Mouse (Mus musculus) intestine, embryonic 14.5 days (tissue): ENCODE results near the gene Mark2. TPM values are rescaled to one million over a fixed set of nuclear protein-coding genes. Genes with fewer than 3 reads are reported as not detected.

Experiments
- ATAC-seq: fragments of 200-750 bp; cut with Nextera tagmentation; replicated peaks from 2 replicates; pipeline ENCODE4 v1.8.0; 2017; ENCODE audit warnings: low read depth, moderate number of reproducible peaks, moderate TSS enrichment, moderate library complexity; ENCODE audit not compliant: low FRiP score, low TSS enrichment
- DNase-seq: peaks from one replicate; pipeline ENCODE4 v3.0.0-alpha.2; 2018; ENCODE audit warnings: low spot score
- H3K27ac ChIP-seq: fragments of 300-500 bp; sonication (generic); 2 replicates; pipeline ENCODE4 v1.5.1; 2014; ENCODE audit warnings: low read depth, mild to moderate bottlenecking, control low read depth
- H3K27me3 ChIP-seq: fragments of 300-500 bp; sonication (generic); replicated peaks from 2 replicates; pipeline ENCODE4 v1.6.1; 2014; ENCODE audit warnings: low read length, control low read depth; ENCODE audit not compliant: control insufficient read depth, insufficient read depth
- H3K36me3 ChIP-seq: fragments of 300-500 bp; sonication (generic); 2 replicates; pipeline ENCODE4 v1.6.1; 2014; ENCODE audit warnings: low read length, control low read depth; ENCODE audit not compliant: control insufficient read depth, insufficient read depth
- H3K4me1 ChIP-seq: fragments of 300-500 bp; sonication (generic); replicated peaks from 2 replicates; pipeline ENCODE4 v1.6.1; 2014; ENCODE audit warnings: low read length, control low read depth, mixed read lengths; ENCODE audit not compliant: control insufficient read depth, insufficient read depth
- H3K4me2 ChIP-seq: fragments of 300-500 bp; sonication (generic); 2 replicates; pipeline ENCODE4 v1.6.1; 2014; ENCODE audit warnings: low read length
- H3K4me3 ChIP-seq: fragments of 300-500 bp; sonication (generic); 2 replicates; pipeline ENCODE4 v1.5.1; 2014; ENCODE audit warnings: low read depth, low read length, control low read depth, mixed read lengths
- H3K9ac ChIP-seq: fragments of 300-500 bp; sonication (generic); 2 replicates; pipeline ENCODE4 v1.6.1; 2014; ENCODE audit warnings: mild to moderate bottlenecking, low read length
- H3K9me3 ChIP-seq: fragments of 300-500 bp; sonication (generic); 2 replicates; pipeline ENCODE4 v1.6.1; 2016; ENCODE audit warnings: low read length, control low read depth; ENCODE audit not compliant: control insufficient read depth
- WGBS: fragments of 180-500 bp; shearing (Covaris S2); extraction: QIAGEN DNeasy Blood & Tissue Kit; methylation state at CpG from one replicate; pipeline ENCODE4 v1.1.7; 2014; 5-methylcytosine and 5-hydroxymethylcytosine counted together
- polyA plus RNA-seq: library from polyadenylated mRNA; unstranded; fragments of >200 nt; fragmentation: Nextera tagmentation; extraction: Ambion mirVana; gene quantifications from 2 replicates; pipeline ENCODE4 v1.2.1, GENCODE M21; 2014

Gene Mark2
- polyA plus RNA-seq, 1 experiment from 2014 or later = 54.0 TPM

- 65% methylated on average over 10 of the region's 11 CpGs for WGBS
These were observed 36.0 kb downstream of the Mark2 start for GRCm38 (mm10) chr19:7305380-7306310.

GRCm38 (mm10) chr19:7304801-7305200 lies 36.9 kb downstream of the Mark2 start:
- 55% methylated on average over 2 of the region's 2 CpGs for WGBS
- DNase-seq (no peak), ATAC-seq (no peak)
- Histone ChIP-seq H3K27ac (no peak overlapping the region), H3K36me3 (0 out of 2 replicates have a peak, but pooled peaks cover 2% of the 10 kb centered on the region), H3K4me2 (no peak overlapping the region), H3K27me3 (no peaks in the 10 kb centered on the region), H3K4me3 (no peak overlapping the region), H3K4me1 (peaks cover 36% of the 10 kb centered on the region), H3K9me3 (no peaks in the 10 kb centered on the region), H3K9ac (no peak overlapping the region)

More at GRCm38 (mm10) chr19:7305380-7306310, 36.0 kb downstream of the Mark2 start:
- Histone ChIP-seq H3K9ac (no peak overlapping the region), H3K4me3 (no peak overlapping the region), H3K4me1 (peaks cover 38% of the 10 kb centered on the region), H3K36me3 (no peaks in the 10 kb centered on the region), H3K9me3 (no peaks in the 10 kb centered on the region), H3K4me2 (no peak overlapping the region), H3K27me3 (no peaks in the 10 kb centered on the region), H3K27ac (no peak overlapping the region)
- no peak for ATAC-seq
- DNase-seq = no peak

DNA sequence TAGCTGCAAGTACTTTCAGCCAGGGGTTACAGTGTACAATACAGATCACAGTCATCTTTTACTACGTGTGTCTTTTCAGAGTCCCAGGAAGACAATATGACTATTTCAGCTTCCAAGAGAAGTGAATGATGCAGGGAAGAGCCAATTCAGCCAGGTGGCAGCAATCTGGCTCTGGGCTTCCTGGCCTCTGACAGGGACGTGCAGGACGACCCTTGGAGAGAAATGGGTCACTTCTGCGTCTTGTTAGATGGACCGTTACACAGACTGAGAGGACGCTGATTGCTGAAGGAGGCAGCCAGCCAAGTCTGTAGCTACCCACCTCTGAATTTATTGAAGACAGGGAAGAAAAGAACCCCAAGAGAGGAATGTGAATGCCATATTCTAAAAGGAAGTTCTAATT lies 37.9 kb downstream of the Mark2 start:
- 0 out of 2 replicates have a peak, but pooled peaks cover 2% of the 10 kb centered on the region for H3K36me3 ChIP-seq
- no peak overlapping the region for H3K4me2 ChIP-seq
- peaks cover 27% of the 10 kb centered on the region for H3K4me1 ChIP-seq
- no peak for ATAC-seq
- H3K9ac ChIP-seq = no peak overlapping the region
- no peak overlapping the region for H3K4me3 ChIP-seq
- no peaks in the 10 kb centered on the region for H3K9me3 ChIP-seq
- WGBS = 64% methylated on average over 6 of the region's 6 CpGs
- H3K27me3 ChIP-seq = no peaks in the 10 kb centered on the region
- DNase-seq = no peak
- H3K27ac ChIP-seq = no peak overlapping the region

DNA sequence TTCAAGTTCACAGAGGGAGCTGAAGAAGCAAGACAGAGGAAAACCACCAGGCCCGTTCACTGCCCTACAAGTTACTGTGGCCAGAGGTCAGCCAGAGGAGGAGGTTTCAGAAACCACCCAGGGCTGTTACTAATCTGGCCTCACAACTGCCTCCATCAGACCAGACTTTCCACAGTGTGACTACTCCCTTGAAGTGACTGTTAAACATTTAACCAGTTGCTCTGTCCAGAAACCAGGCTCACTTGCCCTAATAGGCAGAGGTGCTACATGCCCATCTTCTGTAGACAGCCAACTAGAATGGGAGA lies 39.2 kb downstream of the Mark2 start:
- Histone ChIP-seq H3K4me2 (no peak overlapping the region), H3K9ac (no peak overlapping the region), H3K27ac (0 out of 2 replicates have a peak overlapping the region, but pooled peaks have one; percentile 3), H3K9me3 (no peaks in the 10 kb centered on the region), H3K36me3 (0 out of 2 replicates have a peak, but pooled peaks cover 2% of the 10 kb centered on the region), H3K27me3 (no peaks in the 10 kb centered on the region), H3K4me1 (peaks cover 20% of the 10 kb centered on the region), H3K4me3 (no peak overlapping the region)
- WGBS = 75% methylated on average over 1 of the region's 1 CpGs
- DNase-seq (no peak), ATAC-seq (no peak)

GRCm38 (mm10) chr19:7301647-7302492 lies 39.8 kb downstream of the Mark2 start:
- WGBS = 64% methylated on average over 7 of the region's 7 CpGs
- H3K9me3 ChIP-seq = no peaks in the 10 kb centered on the region
- no peak overlapping the region for H3K4me3 ChIP-seq
- H3K27me3 ChIP-seq = no peaks in the 10 kb centered on the region
- peaks cover 20% of the 10 kb centered on the region for H3K4me1 ChIP-seq
- no peak for DNase-seq
- H3K36me3 ChIP-seq = 0 out of 2 replicates have a peak, but pooled peaks cover 2% of the 10 kb centered on the region
- H3K4me2 ChIP-seq = no peak overlapping the region
- no peak overlapping the region for H3K9ac ChIP-seq
- 0 out of 2 replicates have a peak overlapping the region, but pooled peaks have one; percentile 3 for H3K27ac ChIP-seq
- no peak for ATAC-seq

GRCm38 (mm10) chr19:7300078-7300477 lies 41.6 kb downstream of the Mark2 start:
- DNase-seq (no peak), ATAC-seq (no peak)
- Histone ChIP-seq H3K4me2 (no peak overlapping the region), H3K36me3 (0 out of 2 replicates have a peak, but pooled peaks cover 2% of the 10 kb centered on the region), H3K27me3 (no peaks in the 10 kb centered on the region), H3K4me3 (no peak overlapping the region), H3K9me3 (no peaks in the 10 kb centered on the region), H3K27ac (no peak overlapping the region), H3K4me1 (peaks cover 21% of the 10 kb centered on the region), H3K9ac (no peak overlapping the region)
- 94% methylated on average over 1 of the region's 1 CpGs for WGBS

DNA sequence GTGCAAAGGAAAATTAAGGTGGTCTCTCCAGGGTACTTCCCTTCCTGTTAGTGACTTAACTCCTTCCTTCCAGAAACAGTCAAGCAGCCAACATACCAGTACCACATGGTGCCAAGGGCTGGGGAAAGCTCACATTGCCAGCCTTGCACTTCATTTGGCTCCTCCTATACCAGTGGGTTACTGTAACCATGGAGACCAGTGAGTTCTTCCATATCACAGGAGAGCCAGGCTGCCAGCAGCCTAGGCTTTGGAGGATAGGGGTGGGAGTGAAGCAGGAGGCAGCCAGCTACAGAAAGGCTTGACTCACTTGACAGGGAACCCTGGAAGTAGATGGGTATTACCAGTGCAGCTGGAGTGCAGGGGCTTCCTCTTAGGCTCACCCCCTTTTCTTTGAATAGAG lies 42.6 kb downstream of the Mark2 start:
- no peak for DNase-seq
- H3K27me3 ChIP-seq = no peaks in the 10 kb centered on the region
- no peak overlapping the region for H3K27ac ChIP-seq
- no peak overlapping the region for H3K4me3 ChIP-seq
- H3K4me1 ChIP-seq = peaks cover 25% of the 10 kb centered on the region
- H3K36me3 ChIP-seq = 0 out of 2 replicates have a peak, but pooled peaks cover 2% of the 10 kb centered on the region
- H3K9ac ChIP-seq = no peak overlapping the region
- no peaks in the 10 kb centered on the region for H3K9me3 ChIP-seq
- no peak for ATAC-seq
- H3K4me2 ChIP-seq = no peak overlapping the region

DNA sequence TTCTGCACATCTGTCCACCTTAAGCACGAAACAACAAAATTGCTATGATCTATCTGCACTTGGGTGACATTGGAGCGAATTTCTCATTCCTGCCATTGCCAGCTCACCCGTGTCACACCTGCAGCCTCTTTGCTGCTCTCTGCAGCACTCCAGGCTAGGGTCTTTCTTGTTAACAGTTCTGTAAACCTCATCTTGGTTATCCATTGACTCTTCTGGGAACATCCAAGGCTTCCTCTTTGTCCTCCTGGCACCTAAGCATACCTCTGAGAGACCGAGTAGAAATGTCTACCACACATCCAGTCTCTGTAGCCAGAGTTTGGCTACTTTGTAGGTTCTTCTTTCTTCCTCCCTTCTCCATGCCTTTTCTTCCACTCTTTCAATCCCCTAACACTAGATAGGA lies 45.7 kb downstream of the Mark2 start:
- Histone ChIP-seq H3K36me3 (0 out of 2 replicates have a peak, but pooled peaks cover 2% of the 10 kb centered on the region), H3K4me2 (peak overlapping the region; percentile 38; the same call in 1 of the 2 replicates), H3K27me3 (no peaks in the 10 kb centered on the region), H3K27ac (peak overlapping the region; percentile 83), H3K4me3 (no peak overlapping the region), H3K9ac (no peak overlapping the region), H3K9me3 (no peaks in the 10 kb centered on the region), H3K4me1 (peaks cover 39% of the 10 kb centered on the region)
- ATAC-seq = no peak
- WGBS = 79% methylated on average over 4 of the region's 4 CpGs
- no peak for DNase-seq
